Mouse (Mus musculus) embryonic facial prominence, embryonic 11.5 days (tissue): Measurements from ENCODE around the gene Slc26a11. TPM values are rescaled to one million over a fixed set of nuclear protein-coding genes. Genes with fewer than 3 reads are reported as not detected.

Source experiments
- ATAC-seq: fragments of 200-750 bp; cut with Nextera tagmentation; replicated peaks from 2 replicates; pipeline ENCODE4 v1.8.0; 2017; ENCODE audit warnings: low read depth; ENCODE audit not compliant: insufficient number of reproducible peaks, low FRiP score, low TSS enrichment
- DNase-seq: peaks from one replicate; pipeline ENCODE4 v3.0.0-alpha.2; 2015; ENCODE audit warnings: low spot score
- H3K27ac ChIP-seq: fragments of 300-500 bp; sonication (generic); replicated peaks from 2 replicates; pipeline ENCODE4 v1.5.1; 2014; ENCODE audit warnings: mild to moderate bottlenecking, low read depth, low read length, control low read depth
- H3K27me3 ChIP-seq: fragments of 300-500 bp; sonication (generic); 2 replicates; pipeline ENCODE4 v1.6.1; 2014; ENCODE audit warnings: mild to moderate bottlenecking, low read length, moderate library complexity, mixed read lengths; ENCODE audit not compliant: control insufficient read depth, insufficient read depth
- H3K36me3 ChIP-seq: fragments of 300-500 bp; sonication (generic); replicated peaks from 2 replicates; pipeline ENCODE4 v1.6.1; 2014; ENCODE audit warnings: low read depth, mild to moderate bottlenecking, low read length, moderate library complexity, mixed read lengths; ENCODE audit not compliant: control insufficient read depth, insufficient read depth
- H3K4me1 ChIP-seq: fragments of 300-500 bp; sonication (generic); 2 replicates; pipeline ENCODE4 v1.6.1; 2014; ENCODE audit warnings: low read length, mixed read lengths; ENCODE audit not compliant: control insufficient read depth, insufficient read depth
- H3K4me2 ChIP-seq: fragments of 300-500 bp; sonication (generic); 2 replicates; pipeline ENCODE4 v1.6.1; 2014; ENCODE audit warnings: low read depth, mild to moderate bottlenecking, control low read depth, low read length, moderate library complexity
- H3K4me3 ChIP-seq: fragments of 300-500 bp; sonication (generic); 2 replicates; pipeline ENCODE4 v1.5.1; 2014; ENCODE audit warnings: low read depth, low read length, control low read depth
- H3K9ac ChIP-seq: fragments of 300-500 bp; sonication (generic); replicated peaks from 2 replicates; pipeline ENCODE4 v1.6.1; 2014; ENCODE audit warnings: mild to moderate bottlenecking, control low read depth, low read length
- H3K9me3 ChIP-seq: fragments of 300-500 bp; sonication (generic); replicated peaks from 2 replicates; pipeline ENCODE4 v1.6.1; 2016; ENCODE audit warnings: mild to moderate bottlenecking, low read length, inconsistent platforms, mixed read lengths; ENCODE audit not compliant: control insufficient read depth
- WGBS: fragments of 180-500 bp; shearing (Covaris S2); extraction: QIAGEN DNeasy Blood & Tissue Kit; methylation state at CpG from one replicate; pipeline ENCODE4 v1.1.7; 2014; 5-methylcytosine and 5-hydroxymethylcytosine counted together
- polyA plus RNA-seq: library from polyadenylated mRNA; unstranded; fragments of >200 nt; fragmentation: Nextera tagmentation; extraction: Ambion mirVana; gene quantifications from 2 replicates; pipeline ENCODE4 v1.2.1, GENCODE M21; 2014

Slc26a11 gene
- polyA plus RNA-seq, 1 experiment from 2014 or later = 5.5 TPM

- no peak for DNase-seq
- no peak for ATAC-seq
- Histone ChIP-seq H3K4me2 (no peak overlapping the region), H3K27me3 (no peaks in the 10 kb centered on the region), H3K36me3 (no peaks in the 10 kb centered on the region), H3K4me1 (no peaks in the 10 kb centered on the region), H3K9ac (no peak overlapping the region), H3K27ac (no peak overlapping the region), H3K9me3 (no peaks in the 10 kb centered on the region), H3K4me3 (no peak overlapping the region)
- 74% methylated on average over 6 of the region's 6 CpGs for WGBS
These were observed 10.5 kb upstream of the Slc26a11 start for GRCm38 (mm10) chr11:119344865-119345264.

GRCm38 (mm10) chr11:119347125-119347524, 8.2 kb upstream of the Slc26a11 start:
- ATAC-seq (no peak), DNase-seq (no peak)
- 92% methylated on average over 4 of the region's 4 CpGs for WGBS
- Histone ChIP-seq H3K4me3 (no peak overlapping the region), H3K36me3 (no peaks in the 10 kb centered on the region), H3K9ac (no peak overlapping the region), H3K9me3 (no peaks in the 10 kb centered on the region), H3K27me3 (no peaks in the 10 kb centered on the region), H3K4me2 (no peak overlapping the region), H3K27ac (no peak overlapping the region), H3K4me1 (no peaks in the 10 kb centered on the region)

GRCm38 (mm10) chr11:119352113-119352512, 3.2 kb upstream of the Slc26a11 start:
- Histone ChIP-seq H3K9me3 (no peaks in the 10 kb centered on the region), H3K4me1 (no peaks in the 10 kb centered on the region), H3K4me3 (no peak overlapping the region), H3K9ac (no peak overlapping the region), H3K4me2 (no peak overlapping the region), H3K27me3 (no peaks in the 10 kb centered on the region), H3K36me3 (no peaks in the 10 kb centered on the region), H3K27ac (no peak overlapping the region)
- DNase-seq (no peak), ATAC-seq (no peak)
- WGBS = 80% methylated on average over 7 of the region's 7 CpGs

GRCm38 (mm10) chr11:119353946-119354345, 1.4 kb upstream of the Slc26a11 start:
- no peaks in the 10 kb centered on the region for H3K27me3 ChIP-seq
- no peak overlapping the region for H3K27ac ChIP-seq
- ATAC-seq = no peak
- no peaks in the 10 kb centered on the region for H3K36me3 ChIP-seq
- WGBS = 86% methylated on average over 4 of the region's 4 CpGs
- no peak overlapping the region for H3K4me3 ChIP-seq
- H3K9me3 ChIP-seq = no peaks in the 10 kb centered on the region
- DNase-seq = no peak
- H3K9ac ChIP-seq = no peak overlapping the region
- H3K4me2 ChIP-seq = no peak overlapping the region
- H3K4me1 ChIP-seq = no peaks in the 10 kb centered on the region

DNA sequence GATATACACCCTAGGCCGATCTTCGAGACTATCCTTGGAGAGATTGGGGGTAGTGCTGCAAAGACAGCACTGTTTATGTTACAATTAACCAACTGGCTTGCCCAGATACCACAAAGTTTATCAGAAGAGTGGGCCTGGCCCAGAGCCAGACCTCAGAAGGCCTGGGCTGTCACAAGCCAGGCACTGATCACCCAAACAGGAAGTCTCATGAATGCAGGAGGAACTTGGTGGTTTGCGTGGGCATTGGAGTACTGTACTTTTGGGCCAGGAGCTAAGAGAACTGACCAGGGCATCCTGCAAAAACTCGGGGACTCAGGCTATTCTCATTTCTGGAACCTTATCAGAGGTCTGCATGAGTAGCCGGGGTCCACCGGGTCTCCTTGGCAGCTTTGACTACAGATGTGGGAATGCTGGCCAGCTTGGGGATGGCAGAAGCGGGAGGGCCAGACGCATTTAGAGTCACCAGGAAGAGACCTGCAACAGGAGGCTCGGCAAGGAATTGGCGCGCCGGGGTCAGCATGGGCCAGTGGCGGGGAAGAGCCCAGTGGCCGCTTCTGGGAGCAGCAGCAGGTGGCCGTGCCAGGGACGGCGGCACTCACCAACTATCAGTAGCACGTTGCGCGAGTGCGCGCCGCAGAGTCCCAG, 437 bp upstream of the Slc26a11 start:
- 9% methylated on average over 23 of the region's 23 CpGs for WGBS
- peak overlapping the region; percentile 77 for H3K9ac ChIP-seq
- ATAC-seq (no peak), DNase-seq (no peak)
- no peaks in the 10 kb centered on the region for H3K9me3 ChIP-seq
- H3K4me3 ChIP-seq = peak overlapping the region; percentile 69
- peak overlapping the region; percentile 94 for H3K4me2 ChIP-seq
- H3K27ac ChIP-seq = 0 out of 2 replicates have a peak overlapping the region, but pooled peaks have one; percentile 32
- no peaks in the 10 kb centered on the region for H3K36me3 ChIP-seq
- no peaks in the 10 kb centered on the region for H3K27me3 ChIP-seq
- H3K4me1 ChIP-seq = no peaks in the 10 kb centered on the region

DNA sequence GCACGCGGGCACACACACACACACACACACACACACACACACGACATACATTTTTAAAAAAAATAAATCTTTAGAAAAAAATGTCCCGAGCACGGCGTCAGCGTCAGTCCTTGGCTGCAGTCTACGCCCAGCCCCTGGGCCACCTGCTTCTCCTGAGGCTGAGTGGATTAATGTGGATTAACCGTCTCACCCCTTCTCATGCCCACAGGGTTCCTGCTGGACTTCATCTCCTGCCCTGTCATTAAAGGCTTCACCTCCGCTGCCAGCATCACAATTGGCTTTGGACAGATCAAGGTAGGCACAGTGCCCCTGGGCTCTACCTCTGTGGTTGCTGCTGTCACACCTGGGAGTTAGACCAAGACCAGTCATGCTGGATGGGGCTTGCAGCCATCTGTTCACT, 3.7 kb downstream of the Slc26a11 start:
- Histone ChIP-seq H3K27ac (no peak overlapping the region), H3K27me3 (no peaks in the 10 kb centered on the region), H3K36me3 (no peaks in the 10 kb centered on the region; the same call in 1 of the 2 replicates), H3K9ac (no peak overlapping the region), H3K9me3 (no peaks in the 10 kb centered on the region), H3K4me2 (no peak overlapping the region), H3K4me1 (no peaks in the 10 kb centered on the region; the same call in 1 of the 2 replicates), H3K4me3 (no peak overlapping the region)
- DNase-seq (no peak), ATAC-seq (no peak)
- WGBS = 86% methylated on average over 10 of the region's 10 CpGs

- DNase-seq (peak; percentile 21), ATAC-seq (peak; percentile 64)
- Histone ChIP-seq H3K4me3 (no peak overlapping the region), H3K9me3 (no peaks in the 10 kb centered on the region), H3K4me2 (peak overlapping the region; percentile 22; the same call in 1 of the 2 replicates), H3K27me3 (no peaks in the 10 kb centered on the region), H3K9ac (peak overlapping the region; percentile 22; the same call in 1 of the 2 replicates), H3K27ac (no peak overlapping the region), H3K36me3 (no peaks in the 10 kb centered on the region; the same call in 1 of the 2 replicates), H3K4me1 (no peaks in the 10 kb centered on the region; the same call in 1 of the 2 replicates)
- 31% methylated on average over 11 of the region's 11 CpGs for WGBS
These were observed 7.6 kb downstream of the Slc26a11 start for GRCm38 (mm10) chr11:119362769-119363533.
